In genomic region chr12:14149022-14149842, GRCm38 (mm10) we compare ENCODE assay signal across 9 mouse cellular contexts. TPM values are rescaled to one million over a fixed set of nuclear protein-coding genes. Genes with fewer than 3 reads are reported as not detected.
A peak's percentile ranks its signal among the peaks of the same experiment; 100 is the strongest.
DNase-seq lines count a peak whose midpoint lies in the region; ATAC-seq and TF ChIP-seq lines count a peak whose summit lies in the region.
"Had no signal": no experiment of that assay in that cellular context is flagged by ENCODE, and none has a peak within 500 bp of the region (broad histone marks: within the 10 kb centered on the region; RNA-seq: fewer than 3 reads in every experiment).

No protein-coding gene starts in this region.

- peak overlapping the region; percentile 88 for H3K4me2 ChIP-seq in kidney, embryonic 14.5 days (replicated peaks; ENCODE audit: low read depth, low read length)
- peak overlapping the region; percentile 95 for H3K4me2 ChIP-seq in heart, embryonic 14.5 days (ENCODE audit: low read length)
- peak overlapping the region; percentile 91 for H3K4me2 ChIP-seq in midbrain, postnatal 0 days (ENCODE audit: low read depth, low read length, poor library complexity, severe bottlenecking)

- H3K4me3 ChIP-seq in kidney, embryonic 14.5 days (ENCODE audit: low read length), result peak overlapping the region; percentile 54
- H3K4me3 ChIP-seq in heart, embryonic 14.5 days (ENCODE audit: control insufficient read depth in 1 of 2, insufficient read depth in 1 of 2, low read depth in 1 of 2, low read length in 2 of 2), result peak overlapping the region; percentile 64 to 66
- H3K4me3 ChIP-seq in midbrain, postnatal 0 days (ENCODE audit: low read depth, low read length), result peak overlapping the region; percentile 68

- 0 out of 2 replicates have a peak, but pooled peaks cover 8% of the 10 kb centered on the region for H3K4me1 ChIP-seq in kidney, embryonic 14.5 days (ENCODE audit: control insufficient read depth, insufficient read depth, low read length)
- H3K4me1 ChIP-seq in heart, embryonic 14.5 days (ENCODE audit: control insufficient read depth in 2 of 2, insufficient read depth in 2 of 2, low read length in 2 of 2), result peaks cover 3 to 13% of the 10 kb centered on the region in 2 experiments; a peak in 2 of 4 replicates
- no peaks in the 10 kb centered on the region for H3K4me1 ChIP-seq in midbrain, postnatal 0 days (ENCODE audit: insufficient read depth, low read length)

- ATAC-seq in kidney, embryonic 14.5 days (ENCODE audit: low FRiP score, low TSS enrichment), result no peak
- ATAC-seq in heart, embryonic 14.5 days (ENCODE audit: insufficient number of reproducible peaks, insufficient read depth, low FRiP score, low read depth), result no peak
- no peak for ATAC-seq in midbrain, postnatal 0 days (ENCODE audit: low FRiP score)
- no peak for ATAC-seq in megakaryocyte-erythroid progenitor cell, adult 5-6 weeks (replicated peaks; ENCODE audit: low FRiP score, low TSS enrichment, poor library complexity, severe bottlenecking)
- no peak for ATAC-seq in activated CD4-positive, CD25-positive, alpha-beta regulatory T cell, adult 4 months
- ATAC-seq: Patski had no signal

- no peaks in the 10 kb centered on the region for H3K36me3 ChIP-seq in kidney, embryonic 14.5 days (ENCODE audit: control insufficient read depth, insufficient read depth, low read length)
- no peaks in the 10 kb centered on the region for H3K36me3 ChIP-seq in heart, embryonic 14.5 days (ENCODE audit: control insufficient read depth, insufficient read depth, low read length)
- H3K36me3 ChIP-seq in midbrain, postnatal 0 days (ENCODE audit: insufficient read depth, low read length), result no peaks in the 10 kb centered on the region

- DNase-seq in kidney, adult 11 months, result no peak
- DNase-seq in cerebellum, postnatal 4 days (ENCODE audit: low spot score in 2 of 2), result peak; percentile 2 to 24
- peak; percentile 3 for DNase-seq in left cerebral cortex, postnatal 4 days
- DNase-seq in midbrain, postnatal 0 days (ENCODE audit: low spot score), result peak; percentile 10

- no peak for TF ChIP-seq CTCF in midbrain, postnatal 0 days (IDR thresholded peaks at IDR 0.05)

- no peaks in the 10 kb centered on the region for H3K9me3 ChIP-seq in kidney, embryonic 14.5 days (ENCODE audit: control insufficient read depth, low read length)
- H3K9me3 ChIP-seq in heart, embryonic 14.5 days (ENCODE audit: control insufficient read depth, low read length), result no peaks in the 10 kb centered on the region
- no peaks in the 10 kb centered on the region for H3K9me3 ChIP-seq in midbrain, postnatal 0 days (ENCODE audit: low read length)

- H3K27me3 ChIP-seq in kidney, embryonic 14.5 days (ENCODE audit: control insufficient read depth, insufficient read depth, low read length), result peaks cover 26% of the 10 kb centered on the region
- peaks cover 23% of the 10 kb centered on the region for H3K27me3 ChIP-seq in heart, embryonic 14.5 days (ENCODE audit: control insufficient read depth, insufficient read depth, low read length)
- H3K27me3 ChIP-seq in midbrain, postnatal 0 days (ENCODE audit: insufficient read depth, low read length), result no peaks in the 10 kb centered on the region
- H3K27me3 ChIP-seq: Patski had no signal

- H3K27ac ChIP-seq in kidney, embryonic 14.5 days (ENCODE audit: low read depth, low read length), result no peak overlapping the region
- no peak overlapping the region for H3K27ac ChIP-seq in heart, embryonic 14.5 days (replicated peaks in 1 of 2; ENCODE audit: control insufficient read depth in 1 of 2, insufficient read depth in 1 of 2, low read depth in 2 of 2, low read length in 2 of 2)
- peak overlapping the region; percentile 19 for H3K27ac ChIP-seq in midbrain, postnatal 0 days (ENCODE audit: low read depth, low read length)

- H3K9ac ChIP-seq in kidney, embryonic 14.5 days (ENCODE audit: low read depth, low read length), result peak overlapping the region; percentile 54; the same call in 1 of the 2 replicates
- H3K9ac ChIP-seq in heart, embryonic 14.5 days (ENCODE audit: low read length), result peak overlapping the region; percentile 73
- peak overlapping the region; percentile 65 for H3K9ac ChIP-seq in midbrain, postnatal 0 days (replicated peaks; ENCODE audit: low read length, poor library complexity, severe bottlenecking)

- WGBS in kidney, embryonic 14.5 days, result 10% methylated on average over 27 of the region's 27 CpGs
- 9% methylated on average over 27 of the region's 27 CpGs for WGBS in heart, embryonic 14.5 days
- 12% methylated on average over 27 of the region's 27 CpGs for WGBS in midbrain, postnatal 0 days

- intact Hi-C loops in left cerebral cortex, postnatal 4 days (cut with DNase I), result no loop called here

RNA-seq across cellular contexts. Expression of gene Fam84a, which starts 2.6 kb away (rescaled TPM):
- 7.9 and 10.4 TPM in 2 replicates for polyA plus RNA-seq in kidney, embryonic 14.5 days (2014; fragmentation: Nextera tagmentation; extraction: Ambion mirVana)
- 2.1 and 2.8 TPM in 2 replicates for polyA plus RNA-seq in heart, embryonic 14.5 days (2014; fragmentation: Nextera tagmentation; extraction: Ambion mirVana)
- total RNA-seq in left cerebral cortex, postnatal 4 days (2021), result 10 to 100 TPM; 53.3 to 55.5 TPM
- 86.3 and 88.1 TPM in 2 replicates for total RNA-seq in midbrain, postnatal 0 days (2014; rRNA removed)
- polyA plus RNA-seq in midbrain, postnatal 0 days (2015; fragmentation: Nextera tagmentation; extraction: Ambion mirVana), result 51.9 and 53.0 TPM in 2 replicates
- not detected in 2 replicates for total RNA-seq in megakaryocyte-erythroid progenitor cell, adult 5-6 weeks (2014; fragmentation: Nextera tagmentation)
- not detected in 2 replicates for total RNA-seq in megakaryocyte-erythroid progenitor cell, adult 5-6 weeks (2017)
- under 1 TPM in 1 of 2 experiments, not detected in 1; 0.50 TPM for polyA plus RNA-seq in activated CD4-positive, CD25-positive, alpha-beta regulatory T cell, adult 4 months (2017; shearing (Covaris generic))
